Mouse (Mus musculus): ENCODE data around the gene Mpv17l2. TPM values are rescaled to one million over a fixed set of nuclear protein-coding genes. Genes with fewer than 3 reads are reported as not detected.

The Mpv17l2 gene
- polyA plus RNA-seq, 1 experiment from 2014 or later = 36.2 TPM

- ATAC-seq (ENCODE audit: borderline replicate concordance, extremely low read depth, low FRiP score, low TSS enrichment) = no peak
- no peaks in the 10 kb centered on the region for H3K9me3 ChIP-seq
- H3K4me1 ChIP-seq = no peaks in the 10 kb centered on the region
- H3K4me2 ChIP-seq = no peak within 1 kb of the TSS
- H3K4me3 ChIP-seq = no peak within 1 kb of the TSS
- WGBS = 38% methylated on average over 7 of the region's 7 CpGs
- H3K9ac ChIP-seq = no peak within 1 kb of the TSS
- H3K36me3 ChIP-seq = no peaks in the 10 kb centered on the region
- H3K27me3 ChIP-seq = peaks cover 22% of the 10 kb centered on the region
- H3K27ac ChIP-seq = no peak within 1 kb of the TSS
Observed at GRCm38 (mm10) chr8:70723486-70724210, 37.1 kb downstream of the Mpv17l2 start, which contains the start of gene Pde4c. TSS of gene Pde4c (plus strand) at chr8:70723720.

GRCm38 (mm10) chr8:70721601-70722000, 39.1 kb downstream of the Mpv17l2 start:
- H3K4me2 ChIP-seq = no peak overlapping the region
- no peak overlapping the region for H3K27ac ChIP-seq
- 83% methylated on average over 8 of the region's 8 CpGs for WGBS
- 0 out of 2 replicates have a peak, but pooled peaks cover 4% of the 10 kb centered on the region for H3K4me1 ChIP-seq
- no peaks in the 10 kb centered on the region for H3K36me3 ChIP-seq
- no peak overlapping the region for H3K4me3 ChIP-seq
- H3K9me3 ChIP-seq = no peaks in the 10 kb centered on the region
- H3K9ac ChIP-seq = no peak overlapping the region
- 0 out of 2 replicates have a peak, but pooled peaks cover 5% of the 10 kb centered on the region for H3K27me3 ChIP-seq
- ATAC-seq (ENCODE audit: borderline replicate concordance, extremely low read depth, low FRiP score, low TSS enrichment) = no peak

- ATAC-seq (ENCODE audit: borderline replicate concordance, extremely low read depth, low FRiP score, low TSS enrichment) = no peak; the same call in 1 of the 2 replicates
- H3K36me3 ChIP-seq = no peaks in the 10 kb centered on the region
- WGBS = 6% methylated on average over 3 of the region's 3 CpGs
- H3K9ac ChIP-seq = no peak overlapping the region
- H3K4me1 ChIP-seq = 0 out of 2 replicates have a peak, but pooled peaks cover 4% of the 10 kb centered on the region
- H3K4me2 ChIP-seq = no peak overlapping the region
- no peaks in the 10 kb centered on the region for H3K9me3 ChIP-seq
- no peaks in the 10 kb centered on the region for H3K27me3 ChIP-seq
- H3K4me3 ChIP-seq = no peak overlapping the region
- no peak overlapping the region for H3K27ac ChIP-seq
Observed at GRCm38 (mm10) chr8:70720739-70721138, 40.0 kb downstream of the Mpv17l2 start.

- Histone ChIP-seq H3K27ac (no peak overlapping the region), H3K4me3 (no peak overlapping the region), H3K27me3 (no peaks in the 10 kb centered on the region), H3K4me1 (0 out of 2 replicates have a peak, but pooled peaks cover 4% of the 10 kb centered on the region), H3K36me3 (no peaks in the 10 kb centered on the region), H3K9ac (no peak overlapping the region), H3K9me3 (no peaks in the 10 kb centered on the region), H3K4me2 (no peak overlapping the region)
- 44% methylated on average over 9 of the region's 9 CpGs for WGBS
- no peak for ATAC-seq (ENCODE audit: borderline replicate concordance, extremely low read depth, low FRiP score, low TSS enrichment)
Observed at GRCm38 (mm10) chr8:70719796-70720270, 40.9 kb downstream of the Mpv17l2 start.

- peak; percentile 15; the same call in 1 of the 2 replicates for ATAC-seq (ENCODE audit: borderline replicate concordance, extremely low read depth, low FRiP score, low TSS enrichment)
- H3K27ac ChIP-seq = no peak within 1 kb of the TSS
- H3K9me3 ChIP-seq = no peaks in the 10 kb centered on the region
- no peaks in the 10 kb centered on the region for H3K27me3 ChIP-seq
- no peak within 1 kb of the TSS for H3K4me2 ChIP-seq
- H3K36me3 ChIP-seq = no peaks in the 10 kb centered on the region
- H3K9ac ChIP-seq = no peak within 1 kb of the TSS
- no peak within 1 kb of the TSS for H3K4me3 ChIP-seq
- 1% methylated on average over 19 of the region's 19 CpGs for WGBS
- 0 out of 2 replicates have a peak, but pooled peaks cover 4% of the 10 kb centered on the region for H3K4me1 ChIP-seq
Observed at GRCm38 (mm10) chr8:70718297-70718696, 42.4 kb downstream of the Mpv17l2 start, which contains the start of gene Gm3336. TSS of gene Gm3336 (plus strand) at chr8:70718543.

GRCm38 (mm10) chr8:70716521-70717400, 44.0 kb downstream of the Mpv17l2 start:
- Histone ChIP-seq H3K36me3 (no peaks in the 10 kb centered on the region), H3K9ac (no peak overlapping the region), H3K4me3 (no peak overlapping the region), H3K27ac (no peak overlapping the region), H3K4me2 (no peak overlapping the region), H3K9me3 (no peaks in the 10 kb centered on the region), H3K27me3 (no peaks in the 10 kb centered on the region), H3K4me1 (0 out of 2 replicates have a peak, but pooled peaks cover 4% of the 10 kb centered on the region)
- no peak for ATAC-seq (ENCODE audit: borderline replicate concordance, extremely low read depth, low FRiP score, low TSS enrichment)
- WGBS = 81% methylated on average over 40 of the region's 40 CpGs

- H3K9ac ChIP-seq = no peak overlapping the region
- H3K27ac ChIP-seq = no peak overlapping the region
- no peaks in the 10 kb centered on the region for H3K9me3 ChIP-seq
- 46% methylated on average over 2 of the region's 2 CpGs for WGBS
- H3K4me2 ChIP-seq = no peak overlapping the region
- H3K4me1 ChIP-seq = 0 out of 2 replicates have a peak, but pooled peaks cover 4% of the 10 kb centered on the region
- no peak for ATAC-seq (ENCODE audit: borderline replicate concordance, extremely low read depth, low FRiP score, low TSS enrichment)
- H3K27me3 ChIP-seq = no peaks in the 10 kb centered on the region
- no peak overlapping the region for H3K4me3 ChIP-seq
- H3K36me3 ChIP-seq = no peaks in the 10 kb centered on the region
Observed at GRCm38 (mm10) chr8:70715086-70715485, 45.7 kb downstream of the Mpv17l2 start.

- ATAC-seq (ENCODE audit: borderline replicate concordance, extremely low read depth, low FRiP score, low TSS enrichment) = no peak; the same call in 1 of the 2 replicates
- Histone ChIP-seq H3K27ac (no peak overlapping the region), H3K4me1 (0 out of 2 replicates have a peak, but pooled peaks cover 4% of the 10 kb centered on the region), H3K36me3 (no peaks in the 10 kb centered on the region), H3K4me2 (no peak overlapping the region), H3K9me3 (no peaks in the 10 kb centered on the region), H3K9ac (no peak overlapping the region), H3K4me3 (no peak overlapping the region), H3K27me3 (no peaks in the 10 kb centered on the region)
- WGBS = 81% methylated on average over 7 of the region's 7 CpGs
Observed at GRCm38 (mm10) chr8:70713991-70714390, 46.8 kb downstream of the Mpv17l2 start.

GRCm38 (mm10) chr8:70711041-70711440, 49.7 kb downstream of the Mpv17l2 start:
- Histone ChIP-seq H3K4me1 (no peaks in the 10 kb centered on the region), H3K36me3 (no peaks in the 10 kb centered on the region), H3K4me2 (no peak overlapping the region), H3K9ac (no peak overlapping the region), H3K4me3 (no peak overlapping the region), H3K9me3 (no peaks in the 10 kb centered on the region), H3K27me3 (no peaks in the 10 kb centered on the region), H3K27ac (no peak overlapping the region)
- WGBS = 83% methylated on average over 11 of the region's 11 CpGs
- no peak for ATAC-seq (ENCODE audit: borderline replicate concordance, extremely low read depth, low FRiP score, low TSS enrichment)

- Histone ChIP-seq H3K9me3 (no peaks in the 10 kb centered on the region), H3K4me3 (no peak overlapping the region), H3K4me2 (no peak overlapping the region), H3K27me3 (no peaks in the 10 kb centered on the region), H3K4me1 (no peaks in the 10 kb centered on the region), H3K27ac (no peak overlapping the region), H3K9ac (no peak overlapping the region), H3K36me3 (no peaks in the 10 kb centered on the region)
- WGBS = 93% methylated on average over 1 of the region's 1 CpGs
- no peak for ATAC-seq (ENCODE audit: borderline replicate concordance, extremely low read depth, low FRiP score, low TSS enrichment)
Observed at GRCm38 (mm10) chr8:70710296-70710695, 50.5 kb downstream of the Mpv17l2 start.

GRCm38 (mm10) chr8:70709794-70710193, 51.0 kb downstream of the Mpv17l2 start:
- Histone ChIP-seq H3K9me3 (no peaks in the 10 kb centered on the region), H3K4me3 (no peak overlapping the region), H3K9ac (no peak overlapping the region), H3K27ac (no peak overlapping the region), H3K36me3 (no peaks in the 10 kb centered on the region), H3K4me2 (no peak overlapping the region), H3K4me1 (no peaks in the 10 kb centered on the region), H3K27me3 (no peaks in the 10 kb centered on the region)
- no peak for ATAC-seq (ENCODE audit: borderline replicate concordance, extremely low read depth, low FRiP score, low TSS enrichment)
- WGBS = 87% methylated on average over 9 of the region's 9 CpGs
